Comparison of ENCODE assay signal across 9 mouse cellular contexts in the genomic region with DNA sequence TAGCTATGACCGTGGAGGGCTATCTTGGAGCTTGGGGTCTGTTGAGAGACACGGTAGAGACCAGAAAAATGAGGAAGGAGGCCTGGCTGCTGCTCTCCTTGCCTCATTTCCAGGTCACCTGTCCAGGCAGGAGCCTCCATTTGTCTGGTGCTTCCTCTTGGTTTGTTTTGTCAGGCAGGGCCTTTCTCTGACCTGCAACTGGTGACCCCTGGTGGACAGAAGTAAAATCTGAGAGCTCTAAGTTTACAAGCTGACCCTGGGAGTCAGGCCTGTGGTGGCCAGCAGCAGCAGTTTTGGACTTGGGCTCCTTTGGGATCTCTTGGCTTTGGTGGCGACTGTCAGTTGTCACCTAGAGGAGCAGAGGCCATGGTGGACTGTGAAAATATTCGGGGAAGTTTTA. TPM values are rescaled to one million over a fixed set of nuclear protein-coding genes. Genes with fewer than 3 reads are reported as not detected.
DNase-seq lines count a peak whose midpoint lies in the region; ATAC-seq and TF ChIP-seq lines count a peak whose summit lies in the region.
"Had no signal": no experiment of that assay in that cellular context is flagged by ENCODE, and none has a peak within 500 bp of the region (broad histone marks: within the 10 kb centered on the region; RNA-seq: fewer than 3 reads in every experiment).

No protein-coding gene starts in this region.

- no peaks in the 10 kb centered on the region for H3K27me3 ChIP-seq in heart, adult 2 months (ENCODE audit: control insufficient read depth, insufficient read depth, low read length)
- no peaks in the 10 kb centered on the region for H3K27me3 ChIP-seq in heart, embryonic 11.5 days (ENCODE audit: control insufficient read depth, insufficient read depth, low read length)
- no peaks in the 10 kb centered on the region for H3K27me3 ChIP-seq in lung, embryonic 15.5 days
- no peaks in the 10 kb centered on the region for H3K27me3 ChIP-seq in small intestine, adult 2 months (ENCODE audit: control insufficient read depth, insufficient read depth, low read length)

- no peak for TF ChIP-seq EP300 in heart, adult 2 months (IDR thresholded peaks at IDR 0.05; ENCODE audit: insufficient read depth, low read depth, low read length)

- no peaks in the 10 kb centered on the region for H3K36me3 ChIP-seq in heart, adult 2 months (ENCODE audit: control insufficient read depth, insufficient read depth, low read length)
- no peaks in the 10 kb centered on the region for H3K36me3 ChIP-seq in heart, embryonic 11.5 days (ENCODE audit: control insufficient read depth, insufficient read depth, low read length)
- H3K36me3 ChIP-seq in lung, embryonic 15.5 days: no peaks in the 10 kb centered on the region
- no peaks in the 10 kb centered on the region for H3K36me3 ChIP-seq in small intestine, adult 2 months (ENCODE audit: control insufficient read depth, insufficient read depth, low read length)

- 40% methylated on average over 4 of the region's 4 CpGs for WGBS in heart, adult 2 months
- WGBS in heart, embryonic 11.5 days (ENCODE audit: insufficient replicate concordance): 36% methylated on average over 4 of the region's 4 CpGs
- WGBS in lung, embryonic 15.5 days: 30% methylated on average over 4 of the region's 4 CpGs
- WGBS in small intestine, adult 2 months: 39% methylated on average over 4 of the region's 4 CpGs

- H3K4me3 ChIP-seq in heart, adult 2 months: no peak overlapping the region
- no peak overlapping the region for H3K4me3 ChIP-seq in heart, embryonic 11.5 days (ENCODE audit: low read depth, low read length)
- no peak overlapping the region for H3K4me3 ChIP-seq in lung, embryonic 15.5 days
- H3K4me3 ChIP-seq in small intestine, adult 2 months (ENCODE audit: low read depth, low read length): no peak overlapping the region

- H3K9me3 ChIP-seq in heart, embryonic 11.5 days (replicated peaks; ENCODE audit: control insufficient read depth, low read length): no peaks in the 10 kb centered on the region
- no peaks in the 10 kb centered on the region for H3K9me3 ChIP-seq in lung, embryonic 15.5 days

- no peak overlapping the region for H3K27ac ChIP-seq in heart, adult 2 months
- H3K27ac ChIP-seq in heart, embryonic 11.5 days (ENCODE audit: low read depth, low read length): no peak overlapping the region
- H3K27ac ChIP-seq in lung, embryonic 15.5 days: peak overlapping the region; percentile 19; the same call in 1 of the 2 replicates
- H3K27ac ChIP-seq in small intestine, adult 2 months (ENCODE audit: insufficient read depth, low read depth, low read length): no peak overlapping the region

- no peaks in the 10 kb centered on the region; the same call in 1 of the 2 replicates for H3K4me1 ChIP-seq in heart, adult 2 months (ENCODE audit: control insufficient read depth, insufficient read depth, low read length)
- H3K4me1 ChIP-seq in heart, embryonic 11.5 days (ENCODE audit: control insufficient read depth, insufficient read depth, low read length): 0 out of 2 replicates have a peak, but pooled peaks cover 3% of the 10 kb centered on the region
- peaks cover 15% of the 10 kb centered on the region for H3K4me1 ChIP-seq in lung, embryonic 15.5 days
- H3K4me1 ChIP-seq in small intestine, adult 2 months (ENCODE audit: control insufficient read depth, insufficient read depth, insufficient read length, low read length): no peaks in the 10 kb centered on the region

- no peak overlapping the region for H3K9ac ChIP-seq in heart, adult 2 months (ENCODE audit: low read depth, low read length)
- no peak overlapping the region for H3K9ac ChIP-seq in heart, embryonic 11.5 days (ENCODE audit: low read depth, low read length)
- H3K9ac ChIP-seq in lung, embryonic 15.5 days: no peak overlapping the region

- TF ChIP-seq CTCF in heart, adult 2 months (IDR thresholded peaks at IDR 0.05): peak; percentile 81
- TF ChIP-seq CTCF in small intestine, adult 2 months (IDR thresholded peaks at IDR 0.05; ENCODE audit: extremely low read depth, insufficient read length, insufficient replicate concordance, low read depth, low read length): peak; percentile 52; the same call in 1 of the 2 replicates

- H3K4me2 ChIP-seq in heart, embryonic 11.5 days: no peak overlapping the region
- H3K4me2 ChIP-seq in lung, embryonic 15.5 days: no peak overlapping the region

- peak; percentile 32 to 45 for DNase-seq in heart, adult 2 months
- peak; percentile 79 for DNase-seq in 416B (ENCODE audit: low read depth)
- peak; percentile 53 for DNase-seq in ZHBTc4 (ENCODE audit: low read depth, low spot score)
- DNase-seq in forelimb bud, embryonic 11.5 days (ENCODE audit: low read depth, low spot score): peak; percentile 45
- DNase-seq in yolk sac, embryonic 10.5 days (ENCODE audit: low spot score): no peak

- no peaks in the 10 kb centered on the region for H3K79me2 ChIP-seq in heart, adult 2 months (replicated peaks; ENCODE audit: control insufficient read depth, insufficient read depth, low read length)

- ATAC-seq in heart, embryonic 11.5 days (replicated peaks; ENCODE audit: insufficient number of reproducible peaks, low FRiP score, low TSS enrichment): no peak
- ATAC-seq in lung, embryonic 15.5 days (ENCODE audit: borderline replicate concordance, extremely low read depth, low FRiP score, low TSS enrichment): no peak

- no peak for TF ChIP-seq POLR2A in heart, adult 2 months (IDR thresholded peaks at IDR 0.05; ENCODE audit: insufficient read depth, low read depth, low read length)
- no peak for TF ChIP-seq POLR2A in small intestine, adult 2 months (IDR thresholded peaks at IDR 0.05; ENCODE audit: low read depth, low read length)

- intact Hi-C loops in heart, adult 2 months (cut with DNase I): no loop called here

RNA-seq across cellular contexts. Expression of gene Car5a, which starts 10.2 kb away (rescaled TPM):
- total RNA-seq in heart, adult 2 months (2021): not detected
- not detected in 2 replicates for polyA plus RNA-seq in heart, adult 2 months (2012; rRNA removed)
- 0.17 TPM in 1 of 2 replicates, not detected in the other for polyA plus RNA-seq in heart, embryonic 11.5 days (2014; fragmentation: Nextera tagmentation; extraction: Ambion mirVana)
- not detected in 2 replicates for polyA plus RNA-seq in lung, embryonic 15.5 days (2015; fragmentation: Nextera tagmentation; extraction: Ambion mirVana)
- polyA plus RNA-seq in small intestine, adult 2 months (2012; rRNA removed): 0.11 TPM in 1 of 2 replicates, not detected in the other
- total RNA-seq: adrenal gland, adult 18-20 months had no signal

RNA-seq across cellular contexts. Expression of gene Banp, which starts 15.0 kb away (rescaled TPM):
- 10 to 100 TPM; 13.1 to 26.9 TPM for total RNA-seq in heart, adult 2 months (2021)
- polyA plus RNA-seq in heart, adult 2 months (2012; rRNA removed): 17.9 and 32.1 TPM in 2 replicates
- polyA plus RNA-seq in heart, embryonic 11.5 days (2014; fragmentation: Nextera tagmentation; extraction: Ambion mirVana): 39.7 and 40.1 TPM in 2 replicates
- 40.2 and 50.4 TPM in 2 replicates for polyA plus RNA-seq in lung, embryonic 15.5 days (2015; fragmentation: Nextera tagmentation; extraction: Ambion mirVana)
- 24.7 and 34.3 TPM in 2 replicates for polyA plus RNA-seq in small intestine, adult 2 months (2012; rRNA removed)

RNA-seq across cellular contexts. Expression of gene Slc7a5, which starts 27.0 kb away (rescaled TPM):
- total RNA-seq in heart, adult 2 months (2021): 1 to 10 TPM; 3.1 to 4.6 TPM
- polyA plus RNA-seq in heart, adult 2 months (2012; rRNA removed): 5.0 and 5.2 TPM in 2 replicates
- 17.0 and 18.4 TPM in 2 replicates for polyA plus RNA-seq in heart, embryonic 11.5 days (2014; fragmentation: Nextera tagmentation; extraction: Ambion mirVana)
- 14.8 and 15.5 TPM in 2 replicates for polyA plus RNA-seq in lung, embryonic 15.5 days (2015; fragmentation: Nextera tagmentation; extraction: Ambion mirVana)
- polyA plus RNA-seq in small intestine, adult 2 months (2012; rRNA removed): 10.9 and 11.5 TPM in 2 replicates
